Mouse (Mus musculus) megakaryocyte, embryonic 14.5 days (primary cell): Measurements from ENCODE around the gene Man1c1. TPM values are rescaled to one million over a fixed set of nuclear protein-coding genes. Genes with fewer than 3 reads are reported as not detected.

ENCODE experiments used
- H3K27me3 ChIP-seq: replicated peaks from 2 replicates; pipeline ENCODE3; 2012; ENCODE audit warnings: inconsistent platforms
- H3K36me3 ChIP-seq: replicated peaks from 2 replicates; pipeline ENCODE3; 2012; ENCODE audit warnings: low read length, inconsistent platforms, mixed read lengths
- H3K4me1 ChIP-seq: 2 replicates; pipeline ENCODE4 v1.6.1; 2012; ENCODE audit warnings: inconsistent platforms
- H3K4me3 ChIP-seq: replicated peaks from 2 replicates; pipeline ENCODE3; 2012; ENCODE audit warnings: moderate library complexity, mild to moderate bottlenecking, inconsistent platforms
- H3K9me3 ChIP-seq: 2 replicates; pipeline ENCODE4 v1.6.1; 2012; ENCODE audit warnings: inconsistent platforms
- FLI1 ChIP-seq: IDR thresholded peaks from 2 replicates; pipeline ENCODE4 v1.6.1; 2012; ENCODE audit warnings: low read length, inconsistent platforms, mixed read lengths
- GATA1 ChIP-seq: IDR thresholded peaks from 3 replicates; pipeline ENCODE4 v1.6.1; 2012; ENCODE audit warnings: mixed read lengths, low read length, inconsistent platforms, borderline replicate concordance
- polyA plus RNA-seq: library from polyadenylated mRNA; stranded (reverse); fragments of >175 nt; gene quantifications from 2 replicates; pipeline ENCODE4 v1.2.3, GENCODE M21; 2012; ENCODE audit warnings: low replicate concordance; ENCODE audit not compliant: insufficient read depth

The Man1c1 gene
- polyA plus RNA-seq, 1 experiment, result 5.9 TPM

GRCm38 (mm10) chr4:134601404-134601803, 102.7 kb downstream of the Man1c1 start:
- TF ChIP-seq GATA1 (no peak), FLI1 (no peak)
- Histone ChIP-seq H3K4me3 (peak overlapping the region; percentile 29), H3K9me3 (peaks cover 9% of the 10 kb centered on the region), H3K36me3 (peaks cover 3% of the 10 kb centered on the region), H3K27me3 (peaks cover 89% of the 10 kb centered on the region), H3K4me1 (peaks cover 70% of the 10 kb centered on the region)

- peaks cover 65% of the 10 kb centered on the region for H3K4me1 ChIP-seq
- H3K4me3 ChIP-seq, result peak overlapping the region; percentile 10
- peaks cover 82% of the 10 kb centered on the region for H3K27me3 ChIP-seq
- peaks cover 4% of the 10 kb centered on the region for H3K36me3 ChIP-seq
- TF ChIP-seq FLI1 (no peak), GATA1 (no peak)
- H3K9me3 ChIP-seq, result peaks cover 14% of the 10 kb centered on the region
Observed at GRCm38 (mm10) chr4:134600777-134601176, 103.3 kb downstream of the Man1c1 start.

GRCm38 (mm10) chr4:134600060-134600459, 104.0 kb downstream of the Man1c1 start:
- TF ChIP-seq GATA1 (no peak), FLI1 (no peak)
- Histone ChIP-seq H3K36me3 (peaks cover 4% of the 10 kb centered on the region), H3K27me3 (peaks cover 76% of the 10 kb centered on the region), H3K4me1 (peaks cover 63% of the 10 kb centered on the region), H3K9me3 (peaks cover 20% of the 10 kb centered on the region), H3K4me3 (no peak overlapping the region)

GRCm38 (mm10) chr4:134596816-134597692, 107.0 kb downstream of the Man1c1 start:
- Histone ChIP-seq H3K4me1 (peaks cover 40% of the 10 kb centered on the region), H3K4me3 (no peak overlapping the region), H3K36me3 (peaks cover 6% of the 10 kb centered on the region), H3K9me3 (peaks cover 38% of the 10 kb centered on the region), H3K27me3 (peaks cover 63% of the 10 kb centered on the region)
- TF ChIP-seq GATA1 (no peak), FLI1 (no peak)

- peaks cover 62% of the 10 kb centered on the region for H3K27me3 ChIP-seq
- H3K9me3 ChIP-seq, result peaks cover 38% of the 10 kb centered on the region
- peaks cover 25% of the 10 kb centered on the region for H3K4me1 ChIP-seq
- peaks cover 6% of the 10 kb centered on the region for H3K36me3 ChIP-seq
- H3K4me3 ChIP-seq, result peak overlapping the region; percentile 3
- no peak for TF ChIP-seq FLI1
- no peak for TF ChIP-seq GATA1
Observed at GRCm38 (mm10) chr4:134594731-134595439, 109.2 kb downstream of the Man1c1 start.

GRCm38 (mm10) chr4:134592442-134592841, 111.6 kb downstream of the Man1c1 start:
- TF ChIP-seq GATA1, result no peak
- no peak for TF ChIP-seq FLI1
- Histone ChIP-seq H3K27me3 (peaks cover 58% of the 10 kb centered on the region), H3K9me3 (peaks cover 47% of the 10 kb centered on the region), H3K36me3 (peaks cover 6% of the 10 kb centered on the region), H3K4me3 (no peak overlapping the region), H3K4me1 (peaks cover 43% of the 10 kb centered on the region)

GRCm38 (mm10) chr4:134591506-134592061, 112.5 kb downstream of the Man1c1 start:
- TF ChIP-seq GATA1 (no peak), FLI1 (no peak)
- peaks cover 5% of the 10 kb centered on the region for H3K36me3 ChIP-seq
- H3K27me3 ChIP-seq, result peaks cover 50% of the 10 kb centered on the region
- peaks cover 40% of the 10 kb centered on the region for H3K9me3 ChIP-seq
- no peak overlapping the region for H3K4me3 ChIP-seq
- peaks cover 39% of the 10 kb centered on the region for H3K4me1 ChIP-seq

GRCm38 (mm10) chr4:134590227-134590926, 113.7 kb downstream of the Man1c1 start:
- Histone ChIP-seq H3K4me1 (peaks cover 34% of the 10 kb centered on the region), H3K4me3 (no peak overlapping the region)

GRCm38 (mm10) chr4:134589786-134590185, 114.3 kb downstream of the Man1c1 start:
- no peak for TF ChIP-seq FLI1
- TF ChIP-seq GATA1, result no peak
- Histone ChIP-seq H3K36me3 (peaks cover 2% of the 10 kb centered on the region), H3K9me3 (peaks cover 24% of the 10 kb centered on the region), H3K4me3 (no peak overlapping the region), H3K4me1 (peaks cover 28% of the 10 kb centered on the region), H3K27me3 (peaks cover 59% of the 10 kb centered on the region)

More at GRCm38 (mm10) chr4:134590227-134590926, 113.7 kb downstream of the Man1c1 start:
- peaks cover 2% of the 10 kb centered on the region for H3K36me3 ChIP-seq
- H3K9me3 ChIP-seq, result peaks cover 30% of the 10 kb centered on the region
- TF ChIP-seq FLI1 (no peak), GATA1 (no peak)
- H3K27me3 ChIP-seq, result peaks cover 56% of the 10 kb centered on the region
